Mouse (Mus musculus) heart, embryonic 14.5 days (tissue): ENCODE data around the gene Washc4. TPM values are rescaled to one million over a fixed set of nuclear protein-coding genes. Genes with fewer than 3 reads are reported as not detected.

Experiments used
- ATAC-seq: fragments of 200-750 bp; cut with Nextera tagmentation; 2 replicates; pipeline ENCODE4 v1.8.0; 2017; ENCODE audit warnings: low read depth, moderate TSS enrichment; ENCODE audit not compliant: insufficient number of reproducible peaks, insufficient read depth, low FRiP score
- H3K27ac ChIP-seq, 2 experiments: fragments of 200-500 bp in 1 of 2; fragments of 300-500 bp in 1 of 2; sonication (generic) in 1 of 2; replicated peaks in 1 of 2; 2 replicates each; pipeline ENCODE4 v1.5.1; 2012 to 2014; ENCODE audit warnings: low read depth in 2 of 2, low read length in 2 of 2, control low read depth in 1 of 2, mild to moderate bottlenecking in 1 of 2, mixed read lengths in 1 of 2; ENCODE audit not compliant: control insufficient read depth in 1 of 2, insufficient read depth in 1 of 2
- H3K27me3 ChIP-seq: fragments of 300-500 bp; sonication (generic); 2 replicates; pipeline ENCODE4 v1.6.1; 2014; ENCODE audit warnings: mild to moderate bottlenecking, low read length, control low read depth; ENCODE audit not compliant: control insufficient read depth, insufficient read depth
- H3K36me3 ChIP-seq: fragments of 300-500 bp; sonication (generic); 2 replicates; pipeline ENCODE4 v1.6.1; 2014; ENCODE audit warnings: mild to moderate bottlenecking, control low read depth, low read length, mixed read lengths; ENCODE audit not compliant: control insufficient read depth, insufficient read depth
- H3K4me1 ChIP-seq, 2 experiments: fragments of 200-500 bp in 1 of 2; fragments of 300-500 bp in 1 of 2; sonication (generic) in 1 of 2; 2 replicates each; pipeline ENCODE4 v1.6.1; 2012 to 2014; ENCODE audit warnings: low read length in 2 of 2, control low read depth in 1 of 2, mixed read lengths in 1 of 2; ENCODE audit not compliant: control insufficient read depth in 2 of 2, insufficient read depth in 2 of 2
- H3K4me2 ChIP-seq: fragments of 300-500 bp; sonication (generic); 2 replicates; pipeline ENCODE4 v1.6.1; 2014; ENCODE audit warnings: mild to moderate bottlenecking, low read length
- H3K4me3 ChIP-seq, 2 experiments: fragments of 200-500 bp in 1 of 2; fragments of 300-500 bp in 1 of 2; sonication (generic) in 1 of 2; 2 replicates each; pipeline ENCODE4 v1.5.1; 2012 to 2014; ENCODE audit warnings: low read length in 2 of 2, mild to moderate bottlenecking in 2 of 2, control low read depth in 1 of 2, low read depth in 1 of 2, moderate library complexity in 1 of 2; ENCODE audit not compliant: control insufficient read depth in 1 of 2, insufficient read depth in 1 of 2
- H3K9ac ChIP-seq: fragments of 300-500 bp; sonication (generic); 2 replicates; pipeline ENCODE4 v1.6.1; 2014; ENCODE audit warnings: mild to moderate bottlenecking, low read length
- H3K9me3 ChIP-seq: fragments of 300-500 bp; sonication (generic); 2 replicates; pipeline ENCODE4 v1.6.1; 2016; ENCODE audit warnings: low read length, control low read depth; ENCODE audit not compliant: control insufficient read depth
- WGBS: fragments of 180-500 bp; shearing (Covaris S2); extraction: QIAGEN DNeasy Blood & Tissue Kit; methylation state at CpG from one replicate; pipeline ENCODE4 v1.1.7; 2014; 5-methylcytosine and 5-hydroxymethylcytosine counted together
- polyA plus RNA-seq: library from polyadenylated mRNA; unstranded; fragments of >200 nt; fragmentation: Nextera tagmentation; extraction: Ambion mirVana; gene quantifications from 2 replicates; pipeline ENCODE4 v1.2.1, GENCODE M21; 2014

Washc4 gene
- polyA plus RNA-seq, 1 experiment from 2014 or later = 26.0 TPM

DNA sequence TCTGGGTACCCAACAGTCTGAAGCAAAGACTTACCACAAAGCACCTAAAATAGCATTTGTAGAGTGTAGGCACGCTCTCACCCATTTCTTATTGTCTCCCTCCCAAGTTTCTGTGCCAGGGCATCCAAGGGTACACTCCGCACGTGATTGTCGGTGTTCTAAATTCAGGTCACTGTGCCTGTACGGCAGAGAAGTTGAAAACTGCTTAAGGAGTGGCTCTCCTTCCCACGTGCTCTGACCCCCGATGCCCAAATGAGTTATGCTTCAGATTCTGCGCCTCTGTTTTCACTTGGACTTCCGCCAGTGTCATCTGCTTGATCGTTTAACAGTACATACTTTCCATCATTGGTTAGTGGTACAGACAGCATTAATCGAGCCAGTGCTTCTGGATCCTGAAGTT lies 57.1 kb downstream of the Washc4 start:
- Histone ChIP-seq H3K4me3 (no peak overlapping the region), H3K9me3 (no peaks in the 10 kb centered on the region), H3K4me2 (no peak overlapping the region), H3K27ac (no peak overlapping the region), H3K27me3 (no peaks in the 10 kb centered on the region), H3K4me1 (peaks cover 2 to 5% of the 10 kb centered on the region in 2 experiments; a peak in 3 of 4 replicates), H3K9ac (no peak overlapping the region), H3K36me3 (peaks cover 88% of the 10 kb centered on the region)
- WGBS = 78% methylated on average over 11 of the region's 11 CpGs
- no peak for ATAC-seq

- Histone ChIP-seq H3K4me3 (no peak overlapping the region), H3K4me1 (peaks cover 2 to 5% of the 10 kb centered on the region in 2 experiments; a peak in 3 of 4 replicates), H3K27me3 (no peaks in the 10 kb centered on the region), H3K9ac (no peak overlapping the region), H3K36me3 (peaks cover 88% of the 10 kb centered on the region), H3K4me2 (no peak overlapping the region), H3K9me3 (no peaks in the 10 kb centered on the region), H3K27ac (no peak overlapping the region)
- 89% methylated on average over 10 of the region's 10 CpGs for WGBS
- ATAC-seq = no peak
These were observed 60.5 kb downstream of the Washc4 start for GRCm38 (mm10) chr10:83603956-83604564.

GRCm38 (mm10) chr10:83605637-83606183 lies 62.2 kb downstream of the Washc4 start:
- H3K4me3 ChIP-seq = no peak overlapping the region
- H3K36me3 ChIP-seq = peaks cover 86% of the 10 kb centered on the region
- peaks cover under 1 to 2% of the 10 kb centered on the region in 2 experiments; a peak in 3 of 4 replicates for H3K4me1 ChIP-seq
- WGBS = 83% methylated on average over 8 of the region's 8 CpGs
- H3K27me3 ChIP-seq = no peaks in the 10 kb centered on the region
- H3K27ac ChIP-seq = no peak overlapping the region
- no peaks in the 10 kb centered on the region for H3K9me3 ChIP-seq
- no peak for ATAC-seq
- no peak overlapping the region for H3K9ac ChIP-seq
- H3K4me2 ChIP-seq = no peak overlapping the region

- no peak overlapping the region for H3K27ac ChIP-seq
- 98% methylated on average over 3 of the region's 3 CpGs for WGBS
- H3K36me3 ChIP-seq = peaks cover 84% of the 10 kb centered on the region
- no peaks in the 10 kb centered on the region for H3K9me3 ChIP-seq
- no peaks in the 10 kb centered on the region for H3K4me1 ChIP-seq
- ATAC-seq = no peak
- H3K9ac ChIP-seq = no peak overlapping the region
- H3K4me2 ChIP-seq = no peak overlapping the region
- H3K4me3 ChIP-seq = no peak overlapping the region
- no peaks in the 10 kb centered on the region for H3K27me3 ChIP-seq
These were observed 63.6 kb downstream of the Washc4 start for GRCm38 (mm10) chr10:83607111-83607510.

DNA sequence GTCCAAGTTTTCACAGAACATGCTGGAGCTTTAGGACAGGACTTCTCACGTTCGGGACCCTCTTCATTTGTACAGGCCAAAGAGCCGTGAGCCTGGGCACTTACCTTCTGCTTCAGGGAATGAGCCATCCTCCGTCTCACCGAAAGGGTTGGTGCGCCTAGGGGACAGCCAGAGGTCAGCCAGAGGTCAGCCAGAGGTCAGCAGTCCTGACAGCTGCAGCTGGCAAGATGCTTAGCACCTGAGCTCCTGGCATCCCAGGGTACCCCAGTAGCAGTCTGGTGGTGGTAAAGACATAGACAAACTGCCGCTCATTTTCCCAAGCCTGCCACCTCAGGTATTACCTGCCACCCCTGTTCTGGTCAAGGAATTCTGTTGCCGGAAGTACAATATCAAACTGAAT lies 65.0 kb downstream of the Washc4 start:
- no peaks in the 10 kb centered on the region for H3K4me1 ChIP-seq
- no peak overlapping the region for H3K4me3 ChIP-seq
- WGBS = 81% methylated on average over 8 of the region's 8 CpGs
- no peak overlapping the region for H3K9ac ChIP-seq
- no peak overlapping the region for H3K27ac ChIP-seq
- no peak overlapping the region for H3K4me2 ChIP-seq
- H3K27me3 ChIP-seq = no peaks in the 10 kb centered on the region
- H3K36me3 ChIP-seq = peaks cover 86% of the 10 kb centered on the region
- no peak for ATAC-seq
- H3K9me3 ChIP-seq = no peaks in the 10 kb centered on the region

- H3K9me3 ChIP-seq = no peaks in the 10 kb centered on the region
- H3K36me3 ChIP-seq = peaks cover 78% of the 10 kb centered on the region
- ATAC-seq = no peak
- no peaks in the 10 kb centered on the region for H3K27me3 ChIP-seq
- H3K9ac ChIP-seq = no peak overlapping the region
- no peak overlapping the region for H3K4me2 ChIP-seq
- 0 out of 4 replicates have a peak, but pooled peaks cover 0 to 5% of the 10 kb centered on the region in 2 experiments for H3K4me1 ChIP-seq
- WGBS = 89% methylated on average over 7 of the region's 7 CpGs
- H3K4me3 ChIP-seq = no peak overlapping the region
- H3K27ac ChIP-seq = no peak overlapping the region
These were observed 67.0 kb downstream of the Washc4 start for GRCm38 (mm10) chr10:83610518-83610917.

DNA sequence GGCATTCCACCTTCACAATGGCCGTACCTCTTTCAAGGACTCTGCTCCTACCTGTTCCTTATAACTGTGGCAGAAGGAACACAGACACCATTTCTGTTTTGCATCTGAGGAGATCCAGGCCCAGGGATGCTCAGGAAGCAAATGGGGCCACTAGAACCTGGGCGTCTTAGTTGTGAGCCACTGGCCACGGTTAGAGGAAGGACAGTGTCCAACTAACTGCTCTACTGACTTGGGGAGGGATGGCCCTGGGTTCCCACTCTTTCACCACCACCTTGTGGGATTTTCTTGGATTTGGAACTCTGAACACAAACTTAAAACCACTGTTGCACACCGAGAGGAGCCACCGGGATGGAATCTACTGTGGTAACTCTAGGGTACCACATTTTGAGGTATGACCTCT lies 68.3 kb downstream of the Washc4 start:
- Histone ChIP-seq H3K4me2 (no peak overlapping the region), H3K27me3 (no peaks in the 10 kb centered on the region), H3K9me3 (no peaks in the 10 kb centered on the region), H3K36me3 (peaks cover 81% of the 10 kb centered on the region), H3K27ac (no peak overlapping the region), H3K4me3 (no peak overlapping the region), H3K9ac (no peak overlapping the region), H3K4me1 (0 out of 4 replicates have a peak, but pooled peaks cover 0 to 5% of the 10 kb centered on the region in 2 experiments)
- WGBS = 95% methylated on average over 5 of the region's 5 CpGs
- ATAC-seq = no peak
